Mouse (Mus musculus) regulatory T cell (primary cell): ENCODE results near the gene Psg18.
"Not testable (repeated sequence)": the region's sequence is repeated elsewhere in the genome, so short reads cannot be mapped to it uniquely, and the experiment has no call there.

Experiments
- in situ Hi-C: fragments of 300-600 bp; cut with MboI, MseI; formaldehyde crosslinking; loops from one replicate; pipeline ENCODE4 v1.15.1; 2025; ENCODE audit warnings: high pct_unique_total_duplicates

The Psg18 gene

DNA sequence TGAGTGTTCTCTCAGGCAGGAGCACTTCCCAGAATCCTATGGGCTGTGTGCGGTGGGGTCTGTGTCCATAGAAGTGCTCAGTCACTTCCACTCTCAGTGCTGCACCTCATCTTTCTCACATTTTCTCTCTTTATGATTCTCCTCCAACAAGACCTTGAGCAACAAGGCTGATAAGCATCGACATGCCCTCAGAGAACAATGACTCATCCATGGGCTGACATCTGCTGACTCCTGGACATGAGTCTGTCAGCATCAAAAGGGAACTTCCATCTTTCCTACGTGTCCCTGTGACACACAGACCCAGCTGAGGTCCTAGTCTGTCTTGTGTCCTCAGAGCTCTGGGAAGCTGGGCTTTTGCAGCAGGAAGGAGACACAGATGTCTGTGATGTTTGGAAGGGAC lies at the start of gene Psg18:
TSS of gene Psg18 (minus strand) at position 101 of the 400 bp plus-strand sequence.
- in situ Hi-C loops, result not testable (repeated sequence)

DNA sequence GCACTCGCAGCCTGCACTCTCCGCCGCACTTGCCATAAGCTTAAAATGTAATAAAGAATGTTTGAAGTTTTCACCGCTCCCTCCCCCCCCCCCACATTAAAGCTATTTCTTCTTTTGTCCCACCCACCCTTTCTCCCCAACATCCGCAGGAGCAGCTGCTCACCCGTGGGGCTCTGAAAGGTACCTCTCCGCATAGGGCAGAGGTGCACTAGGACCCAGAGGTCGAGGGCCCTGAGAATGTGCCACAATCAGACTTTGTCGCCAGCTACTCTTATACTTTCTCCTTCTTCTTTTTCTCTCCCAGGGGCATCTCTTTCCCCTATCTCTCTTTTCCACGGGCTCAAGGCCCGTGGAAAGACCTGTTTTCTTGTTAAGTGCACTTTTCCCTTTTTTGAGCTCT lies 48.6 kb upstream of the Psg18 start:
- in situ Hi-C loops, result no loop called here

DNA sequence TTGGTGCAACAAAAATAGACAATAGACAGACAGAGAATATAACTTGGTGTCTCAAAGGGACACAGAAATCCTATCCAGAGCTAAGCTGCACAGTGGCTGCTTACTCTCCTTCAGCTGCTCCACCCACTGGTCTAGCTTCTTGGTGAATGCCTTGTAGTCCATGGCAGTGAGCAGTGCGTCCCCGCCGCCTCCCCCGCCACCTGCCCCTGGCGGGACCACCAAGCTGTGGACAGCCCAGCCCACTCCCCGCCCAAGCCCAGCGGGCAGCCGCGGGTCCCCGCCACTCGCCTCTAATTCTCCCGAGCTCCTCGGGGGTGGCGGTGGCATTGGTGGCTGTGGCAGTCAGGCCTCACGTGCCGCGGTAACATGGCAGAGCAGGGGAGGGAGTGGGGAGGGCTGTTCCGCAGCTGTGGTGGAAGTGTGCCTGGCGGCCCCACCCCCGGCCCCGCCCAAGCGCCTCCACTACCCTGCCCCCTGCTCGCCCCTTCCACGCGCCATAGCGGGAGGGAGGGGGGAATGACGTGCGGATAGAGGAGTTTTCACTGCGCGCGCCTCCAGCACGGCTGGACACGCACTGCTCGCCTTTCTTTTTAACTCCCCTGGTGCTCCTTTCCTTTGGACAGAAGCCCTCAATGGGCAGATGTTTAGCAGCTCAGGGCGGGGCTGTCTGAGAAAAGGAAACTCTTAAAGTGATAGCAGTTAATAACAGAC lies 47.9 kb upstream of the Psg18 start:
- in situ Hi-C loops, result no loop called here

DNA sequence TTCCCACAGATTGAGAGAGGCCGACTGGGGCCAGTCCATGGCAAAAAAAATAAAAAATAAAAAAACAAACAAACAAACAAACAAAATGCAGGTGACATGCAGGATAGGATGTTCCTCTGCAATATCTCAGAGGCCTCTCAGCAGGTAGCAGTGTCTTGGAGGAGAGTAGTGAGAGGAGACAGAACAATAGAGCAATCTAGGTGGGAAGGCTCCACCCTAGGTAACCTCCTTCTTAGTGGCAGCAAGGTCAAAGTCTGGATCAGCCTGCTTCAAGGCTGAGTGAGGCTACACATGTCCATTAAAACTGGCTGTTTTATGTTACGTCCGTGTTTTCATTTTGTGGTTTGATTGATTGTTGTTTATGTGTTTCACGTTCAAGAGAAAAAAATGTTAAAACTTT lies 36.7 kb upstream of the Psg18 start:
- in situ Hi-C loops, result not testable (repeated sequence)

DNA sequence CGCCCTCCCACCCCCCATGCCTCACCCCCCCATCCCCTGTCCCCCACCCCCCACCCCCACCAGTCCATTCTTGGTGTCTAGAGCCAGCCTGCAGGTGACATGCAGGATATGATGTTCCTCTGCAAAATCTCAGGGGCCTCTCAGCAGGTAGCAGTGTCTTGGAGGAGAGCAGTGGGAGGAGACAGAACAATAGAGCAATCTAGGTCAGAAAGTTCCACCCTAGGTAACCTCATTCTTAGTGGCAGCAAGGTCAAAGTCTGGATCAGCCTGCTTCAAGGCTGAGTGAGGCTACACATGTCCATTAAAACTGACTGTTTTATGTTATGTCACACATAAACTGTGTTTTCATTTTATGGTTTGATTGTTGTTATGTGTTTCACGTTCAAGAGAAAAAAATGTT lies 23.5 kb upstream of the Psg18 start:
- in situ Hi-C loops, result no loop called here

DNA sequence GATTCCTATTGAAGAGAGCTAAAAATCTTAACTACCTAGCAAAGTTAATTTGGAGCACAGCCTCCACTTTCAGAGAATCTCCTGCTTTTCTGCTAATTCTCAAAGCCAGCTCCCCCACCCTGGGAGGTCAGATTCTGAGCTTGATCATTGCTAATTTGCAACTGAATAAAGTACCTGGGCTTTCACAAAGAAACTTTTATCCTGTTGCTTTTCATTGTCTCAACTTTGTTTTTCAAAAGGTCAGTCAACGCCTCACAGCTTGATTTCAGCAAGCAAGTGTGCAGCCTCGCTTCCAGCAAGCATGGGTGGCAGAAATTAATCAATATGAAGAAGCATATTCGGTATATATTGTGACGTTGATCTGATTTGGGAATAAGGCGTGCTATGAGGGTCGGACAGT lies 19.4 kb downstream of the Psg18 start:
- in situ Hi-C loops, result not testable (repeated sequence)
